9 mouse cellular contexts compared by ENCODE assay signal in genomic region chr2:162985923-162986322, GRCm38 (mm10). TPM values are rescaled to one million over a fixed set of nuclear protein-coding genes. Genes with fewer than 3 reads are reported as not detected.
DNase-seq lines count a peak whose midpoint lies in the region; ATAC-seq lines count a peak whose summit lies in the region.
"Had no signal": no experiment of that assay in that cellular context is flagged by ENCODE, and none has a peak within 500 bp of the region (broad histone marks: within the 10 kb centered on the region; RNA-seq: fewer than 3 reads in every experiment).

No protein-coding gene starts in this region.

- no peaks in the 10 kb centered on the region for H3K27me3 ChIP-seq in hindbrain, embryonic 15.5 days
- H3K27me3 ChIP-seq in hindbrain, embryonic 11.5 days (ENCODE audit: control insufficient read depth, insufficient read depth, low read length): no peaks in the 10 kb centered on the region
- no peaks in the 10 kb centered on the region for H3K27me3 ChIP-seq in intestine, embryonic 15.5 days (replicated peaks)
- H3K27me3 ChIP-seq in midbrain, embryonic 13.5 days: no peaks in the 10 kb centered on the region; the same call in 1 of the 2 replicates

- no peaks in the 10 kb centered on the region for H3K9me3 ChIP-seq in hindbrain, embryonic 15.5 days
- H3K9me3 ChIP-seq in hindbrain, embryonic 11.5 days (ENCODE audit: control insufficient read depth, low read length): no peaks in the 10 kb centered on the region
- no peaks in the 10 kb centered on the region for H3K9me3 ChIP-seq in intestine, embryonic 15.5 days
- no peaks in the 10 kb centered on the region for H3K9me3 ChIP-seq in midbrain, embryonic 13.5 days

- DNase-seq in hindbrain, embryonic 11.5 days (ENCODE audit: low spot score): no peak
- peak; percentile 85 for DNase-seq in NIH3T3 (ENCODE audit: low read depth)
- peak; percentile 52 for DNase-seq in lung, postnatal 14 days
- no peak for DNase-seq in left cerebral cortex, adult 18-20 months (ENCODE audit: low spot score in 2 of 2)
- no peak for DNase-seq in spleen, adult 18-20 months

- no peak overlapping the region for H3K9ac ChIP-seq in hindbrain, embryonic 15.5 days
- no peak overlapping the region for H3K9ac ChIP-seq in hindbrain, embryonic 11.5 days (ENCODE audit: low read depth, low read length)
- no peak overlapping the region for H3K9ac ChIP-seq in intestine, embryonic 15.5 days
- no peak overlapping the region for H3K9ac ChIP-seq in midbrain, embryonic 13.5 days (replicated peaks)

- H3K4me1 ChIP-seq in hindbrain, embryonic 15.5 days (replicated peaks): 0 out of 2 replicates have a peak, but pooled peaks cover 3% of the 10 kb centered on the region
- no peaks in the 10 kb centered on the region for H3K4me1 ChIP-seq in hindbrain, embryonic 11.5 days (replicated peaks; ENCODE audit: control insufficient read depth, insufficient read depth, low read length)
- H3K4me1 ChIP-seq in intestine, embryonic 15.5 days (replicated peaks): peaks cover 9% of the 10 kb centered on the region; the same call in 1 of the 2 replicates
- no peaks in the 10 kb centered on the region for H3K4me1 ChIP-seq in midbrain, embryonic 13.5 days (replicated peaks)

- no peak overlapping the region for H3K27ac ChIP-seq in hindbrain, embryonic 15.5 days (replicated peaks)
- no peak overlapping the region for H3K27ac ChIP-seq in hindbrain, embryonic 11.5 days (ENCODE audit: low read depth, low read length)
- no peak overlapping the region for H3K27ac ChIP-seq in intestine, embryonic 15.5 days
- no peak overlapping the region for H3K27ac ChIP-seq in midbrain, embryonic 13.5 days

- H3K4me2 ChIP-seq in hindbrain, embryonic 15.5 days: no peak overlapping the region
- no peak overlapping the region for H3K4me2 ChIP-seq in hindbrain, embryonic 11.5 days (replicated peaks; ENCODE audit: low read depth, low read length)
- H3K4me2 ChIP-seq in intestine, embryonic 15.5 days (replicated peaks): no peak overlapping the region
- H3K4me2 ChIP-seq in midbrain, embryonic 13.5 days (replicated peaks): no peak overlapping the region

- ATAC-seq in hindbrain, embryonic 15.5 days (ENCODE audit: low FRiP score, low read depth): peak; percentile 48; the same call in 1 of the 2 replicates
- ATAC-seq in hindbrain, embryonic 11.5 days (ENCODE audit: low FRiP score): no peak
- peak; percentile 73; the same call in 1 of the 2 replicates for ATAC-seq in intestine, embryonic 15.5 days
- ATAC-seq in midbrain, embryonic 13.5 days: no peak

- H3K4me3 ChIP-seq in hindbrain, embryonic 15.5 days: no peak overlapping the region
- no peak overlapping the region for H3K4me3 ChIP-seq in hindbrain, embryonic 11.5 days (ENCODE audit: low read depth, low read length)
- H3K4me3 ChIP-seq in intestine, embryonic 15.5 days (replicated peaks): no peak overlapping the region
- H3K4me3 ChIP-seq in midbrain, embryonic 13.5 days (replicated peaks): no peak overlapping the region

- H3K36me3 ChIP-seq in hindbrain, embryonic 15.5 days: no peaks in the 10 kb centered on the region
- H3K36me3 ChIP-seq in hindbrain, embryonic 11.5 days (ENCODE audit: control insufficient read depth, insufficient read depth, low read length): no peaks in the 10 kb centered on the region
- no peaks in the 10 kb centered on the region for H3K36me3 ChIP-seq in intestine, embryonic 15.5 days
- H3K36me3 ChIP-seq in midbrain, embryonic 13.5 days: no peaks in the 10 kb centered on the region

- 51% methylated on average over 3 of the region's 3 CpGs for WGBS in hindbrain, embryonic 15.5 days
- 72% methylated on average over 3 of the region's 3 CpGs for WGBS in hindbrain, embryonic 11.5 days
- WGBS in intestine, embryonic 15.5 days: 60% methylated on average over 3 of the region's 3 CpGs
- 55% methylated on average over 3 of the region's 3 CpGs for WGBS in midbrain, embryonic 13.5 days

RNA-seq across cellular contexts. Expression of gene Sgk2, which starts 1.2 kb away (rescaled TPM):
- 0.12 TPM in 1 of 2 replicates, not detected in the other for polyA plus RNA-seq in hindbrain, embryonic 15.5 days (2015; fragmentation: Nextera tagmentation; extraction: Ambion mirVana)
- not detected in 2 replicates for polyA plus RNA-seq in hindbrain, embryonic 11.5 days (2014; fragmentation: Nextera tagmentation; extraction: Ambion mirVana)
- 0.85 and 1.2 TPM in 2 replicates for polyA plus RNA-seq in intestine, embryonic 15.5 days (2015; fragmentation: Nextera tagmentation; extraction: Ambion mirVana)
- under 1 TPM; 0.30 to 0.45 TPM for total RNA-seq in left cerebral cortex, adult 18-20 months (2021)
- 0.06 TPM in 1 of 2 replicates, not detected in the other for polyA plus RNA-seq in midbrain, embryonic 13.5 days (2015; fragmentation: Nextera tagmentation; extraction: Ambion mirVana)
- total RNA-seq: megakaryocyte, adult 5-6 weeks had no signal

RNA-seq across cellular contexts. Expression of gene Ift52, which starts 31.2 kb away (rescaled TPM):
- 35.6 and 37.8 TPM in 2 replicates for polyA plus RNA-seq in hindbrain, embryonic 15.5 days (2015; fragmentation: Nextera tagmentation; extraction: Ambion mirVana)
- polyA plus RNA-seq in hindbrain, embryonic 11.5 days (2014; fragmentation: Nextera tagmentation; extraction: Ambion mirVana): 59.7 and 63.6 TPM in 2 replicates
- polyA plus RNA-seq in intestine, embryonic 15.5 days (2015; fragmentation: Nextera tagmentation; extraction: Ambion mirVana): 44.0 and 47.7 TPM in 2 replicates
- total RNA-seq in left cerebral cortex, adult 18-20 months (2021): 10 to 100 TPM; 36.2 to 41.9 TPM
- 47.0 and 48.5 TPM in 2 replicates for polyA plus RNA-seq in midbrain, embryonic 13.5 days (2015; fragmentation: Nextera tagmentation; extraction: Ambion mirVana)

RNA-seq across cellular contexts. Expression of gene L3mbtl1, which starts 42.7 kb away (rescaled TPM):
- 4.8 and 5.0 TPM in 2 replicates for polyA plus RNA-seq in hindbrain, embryonic 15.5 days (2015; fragmentation: Nextera tagmentation; extraction: Ambion mirVana)
- 0.13 and 0.45 TPM in 2 replicates for polyA plus RNA-seq in hindbrain, embryonic 11.5 days (2014; fragmentation: Nextera tagmentation; extraction: Ambion mirVana)
- polyA plus RNA-seq in intestine, embryonic 15.5 days (2015; fragmentation: Nextera tagmentation; extraction: Ambion mirVana): 0.11 and 0.18 TPM in 2 replicates
- total RNA-seq in left cerebral cortex, adult 18-20 months (2021): 10 to 100 TPM; 13.4 to 15.7 TPM
- polyA plus RNA-seq in midbrain, embryonic 13.5 days (2015; fragmentation: Nextera tagmentation; extraction: Ambion mirVana): 0.39 and 0.57 TPM in 2 replicates

RNA-seq across cellular contexts. Expression of gene Srsf6, which starts 54.6 kb away (rescaled TPM):
- 131 and 134 TPM in 2 replicates for polyA plus RNA-seq in hindbrain, embryonic 15.5 days (2015; fragmentation: Nextera tagmentation; extraction: Ambion mirVana)
- 265 and 280 TPM in 2 replicates for polyA plus RNA-seq in hindbrain, embryonic 11.5 days (2014; fragmentation: Nextera tagmentation; extraction: Ambion mirVana)
- polyA plus RNA-seq in intestine, embryonic 15.5 days (2015; fragmentation: Nextera tagmentation; extraction: Ambion mirVana): 184 and 196 TPM in 2 replicates
- 10 to 100 TPM; 92.2 to 95.8 TPM for total RNA-seq in left cerebral cortex, adult 18-20 months (2021)
- 196 and 204 TPM in 2 replicates for polyA plus RNA-seq in midbrain, embryonic 13.5 days (2015; fragmentation: Nextera tagmentation; extraction: Ambion mirVana)

Comparison
In these comparisons a context has a peak if more than half of its experiments do, and no peak if none do; other contexts are left out.
1. ATAC-seq: peak in hindbrain, embryonic 15.5 days (single experiment) and intestine, embryonic 15.5 days (single experiment); none in hindbrain, embryonic 11.5 days (single experiment) and midbrain, embryonic 13.5 days (single experiment).
2. DNase-seq: peak in NIH3T3 (single experiment) and lung, postnatal 14 days (single experiment); none in hindbrain, embryonic 11.5 days (single experiment), left cerebral cortex, adult 18-20 months (0 of 2) and spleen, adult 18-20 months (0 of 2).